Mouse (Mus musculus) limb, embryonic 15.5 days (tissue): ENCODE data around the gene Gm17949. TPM values are rescaled to one million over a fixed set of nuclear protein-coding genes. Genes with fewer than 3 reads are reported as not detected.
"Not testable (repeated sequence)": the region's sequence is repeated elsewhere in the genome, so short reads cannot be mapped to it uniquely, and the experiment has no call there.

Experiments
- ATAC-seq: fragments of 200-750 bp; cut with Nextera tagmentation; 2 replicates; pipeline ENCODE4 v1.8.0; 2017; ENCODE audit warnings: low read depth, moderate TSS enrichment; ENCODE audit not compliant: insufficient number of reproducible peaks, low FRiP score, low TSS enrichment
- H3K27ac ChIP-seq: fragments of 300-500 bp; sonication (generic); 2 replicates; pipeline ENCODE4 v1.5.1; 2015; ENCODE audit warnings: moderate library complexity, mild to moderate bottlenecking, inconsistent platforms
- H3K27me3 ChIP-seq: fragments of 300-500 bp; sonication (generic); 2 replicates; pipeline ENCODE4 v1.6.1; 2015; ENCODE audit warnings: inconsistent platforms
- H3K36me3 ChIP-seq: fragments of 300-500 bp; sonication (generic); 2 replicates; pipeline ENCODE4 v1.6.1; 2015; ENCODE audit warnings: inconsistent platforms
- H3K4me1 ChIP-seq: fragments of 300-500 bp; sonication (generic); 2 replicates; pipeline ENCODE4 v1.6.1; 2015; ENCODE audit warnings: inconsistent platforms
- H3K4me2 ChIP-seq: fragments of 300-500 bp; sonication (generic); 2 replicates; pipeline ENCODE4 v1.6.1; 2015; ENCODE audit warnings: mild to moderate bottlenecking, inconsistent platforms
- H3K4me3 ChIP-seq: fragments of 300-500 bp; sonication (generic); 2 replicates; pipeline ENCODE4 v1.5.1; 2015; ENCODE audit warnings: mild to moderate bottlenecking, inconsistent platforms
- H3K9ac ChIP-seq: fragments of 300-500 bp; sonication (generic); 2 replicates; pipeline ENCODE4 v1.6.1; 2015; ENCODE audit warnings: inconsistent platforms
- H3K9me3 ChIP-seq: fragments of 300-500 bp; sonication (generic); 2 replicates; pipeline ENCODE4 v1.6.1; 2016; ENCODE audit warnings: inconsistent platforms
- WGBS: fragments of 180-500 bp; shearing (Covaris S2); methylation state at CpG from one replicate; pipeline ENCODE4 v1.1.7; 2015; 5-methylcytosine and 5-hydroxymethylcytosine counted together
- polyA plus RNA-seq: library from polyadenylated mRNA; unstranded; fragments of >200 nt; fragmentation: Nextera tagmentation; extraction: Ambion mirVana; gene quantifications from 2 replicates; pipeline ENCODE4 v1.2.1, GENCODE M21; 2015

Gm17949 gene
- polyA plus RNA-seq, 1 experiment from 2014 or later: 0.37 TPM

DNA sequence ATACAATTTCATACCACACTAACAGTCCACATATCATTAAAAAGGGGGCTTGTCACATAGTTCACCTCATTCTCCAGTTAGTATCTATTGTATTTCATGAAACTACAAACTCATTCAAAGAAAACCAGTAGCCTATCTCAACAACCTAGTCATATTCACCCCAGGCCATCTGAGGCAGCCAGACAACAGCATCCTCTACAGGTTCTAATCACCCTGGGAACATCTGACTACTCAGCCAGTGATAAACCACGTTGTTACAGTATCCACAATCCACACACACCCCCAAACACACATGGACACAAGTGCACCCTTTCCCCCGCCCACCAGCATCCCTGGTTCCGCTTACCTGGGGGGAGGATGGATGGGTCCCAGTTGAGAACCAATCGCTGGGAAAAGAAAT is 16.2 kb downstream of the Gm17949 start:
- 89% methylated on average over 4 of the region's 4 CpGs for WGBS
- ATAC-seq: no peak

DNA sequence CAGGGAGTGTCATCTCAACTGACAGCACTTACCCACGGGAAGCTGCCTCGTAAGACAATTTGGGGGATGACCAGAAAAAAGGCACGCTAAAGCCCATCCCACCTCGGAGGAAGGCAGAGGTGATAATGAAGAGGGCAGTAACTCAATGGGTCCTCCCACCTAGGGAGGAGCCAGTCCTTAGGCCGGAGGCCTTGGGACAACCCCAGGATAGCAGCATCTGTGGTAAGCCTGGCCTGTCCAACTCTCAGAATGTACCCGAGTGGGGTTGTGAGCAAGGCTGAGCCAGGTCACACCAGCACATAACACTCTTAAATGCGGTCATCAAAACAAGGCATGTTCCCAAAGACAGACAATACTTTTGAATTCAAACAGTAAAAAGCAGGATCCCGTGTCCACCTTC is 18.4 kb downstream of the Gm17949 start:
- Histone ChIP-seq H3K4me1 (peaks cover 16% of the 10 kb centered on the region), H3K9ac (peak overlapping the region; percentile 100; the same call in 1 of the 2 replicates), H3K36me3 (peaks cover 42% of the 10 kb centered on the region), H3K27ac (no peak overlapping the region), H3K4me3 (peak overlapping the region; percentile 96), H3K27me3 (no peaks in the 10 kb centered on the region), H3K9me3 (no peaks in the 10 kb centered on the region), H3K4me2 (peak overlapping the region; percentile 74)
- ATAC-seq: no peak
- WGBS: 37% methylated on average over 8 of the region's 8 CpGs

More for the DNA sequence above, 16.2 kb downstream of the Gm17949 start:
- Histone ChIP-seq H3K27me3 (no peaks in the 10 kb centered on the region), H3K9me3 (no peaks in the 10 kb centered on the region), H3K36me3 (peaks cover 64% of the 10 kb centered on the region), H3K27ac (no peak overlapping the region), H3K4me1 (peaks cover 15% of the 10 kb centered on the region), H3K9ac (no peak overlapping the region), H3K4me3 (no peak overlapping the region), H3K4me2 (no peak overlapping the region)

DNA sequence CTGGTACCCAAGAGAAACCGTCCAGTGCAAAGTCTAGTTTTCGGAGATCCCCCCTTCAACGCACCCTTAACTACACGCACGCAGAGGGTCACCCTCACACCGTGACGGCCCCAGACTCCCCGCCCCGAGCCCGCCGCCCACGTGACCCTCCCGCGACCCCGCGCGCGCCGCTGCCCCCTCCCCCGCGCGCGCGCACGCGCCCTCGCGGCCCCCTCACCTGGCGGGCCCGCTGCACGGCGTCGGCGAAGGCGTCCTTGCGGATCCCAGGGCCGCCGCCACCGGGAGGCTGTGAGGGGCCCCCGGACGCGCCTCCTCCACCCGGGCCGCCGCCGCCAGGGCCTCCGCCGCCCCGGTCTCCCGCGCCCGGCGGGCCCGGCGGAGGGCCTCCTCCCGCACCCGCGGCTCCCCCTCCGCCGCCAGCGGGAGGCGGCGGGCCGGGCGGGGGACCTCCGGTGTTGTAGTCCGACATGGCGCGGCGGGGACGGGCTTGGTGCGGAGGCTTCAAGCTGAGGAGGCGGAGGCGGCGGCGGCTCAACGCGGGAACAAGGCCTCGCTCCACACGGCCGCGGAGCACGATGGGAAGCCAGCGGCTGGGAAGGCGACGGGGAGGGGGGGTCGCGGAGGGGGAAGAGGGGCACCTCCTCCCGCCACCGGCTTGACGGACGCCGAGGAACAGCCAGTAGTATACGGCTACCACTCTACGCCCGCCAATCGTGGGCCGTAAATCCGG is 19.8 kb downstream of the Gm17949 start, which contains the start of gene Khsrp:
Gene Khsrp (minus strand): TSS at position 592 of the 730 bp plus-strand sequence.
- peak within 1 kb of the TSS; percentile 96 for H3K4me3 ChIP-seq
- peak within 1 kb of the TSS; percentile 100 for H3K9ac ChIP-seq
- WGBS: under 1% methylated on average over 69 of the region's 99 CpGs
- H3K36me3 ChIP-seq: peaks cover 28% of the 10 kb centered on the region
- no peaks in the 10 kb centered on the region for H3K9me3 ChIP-seq
- peak within 1 kb of the TSS; percentile 74 for H3K4me2 ChIP-seq
- H3K4me1 ChIP-seq: peaks cover 16% of the 10 kb centered on the region
- peak within 1 kb of the TSS; percentile 93 for H3K27ac ChIP-seq
- H3K27me3 ChIP-seq: no peaks in the 10 kb centered on the region
- no peak for ATAC-seq

DNA sequence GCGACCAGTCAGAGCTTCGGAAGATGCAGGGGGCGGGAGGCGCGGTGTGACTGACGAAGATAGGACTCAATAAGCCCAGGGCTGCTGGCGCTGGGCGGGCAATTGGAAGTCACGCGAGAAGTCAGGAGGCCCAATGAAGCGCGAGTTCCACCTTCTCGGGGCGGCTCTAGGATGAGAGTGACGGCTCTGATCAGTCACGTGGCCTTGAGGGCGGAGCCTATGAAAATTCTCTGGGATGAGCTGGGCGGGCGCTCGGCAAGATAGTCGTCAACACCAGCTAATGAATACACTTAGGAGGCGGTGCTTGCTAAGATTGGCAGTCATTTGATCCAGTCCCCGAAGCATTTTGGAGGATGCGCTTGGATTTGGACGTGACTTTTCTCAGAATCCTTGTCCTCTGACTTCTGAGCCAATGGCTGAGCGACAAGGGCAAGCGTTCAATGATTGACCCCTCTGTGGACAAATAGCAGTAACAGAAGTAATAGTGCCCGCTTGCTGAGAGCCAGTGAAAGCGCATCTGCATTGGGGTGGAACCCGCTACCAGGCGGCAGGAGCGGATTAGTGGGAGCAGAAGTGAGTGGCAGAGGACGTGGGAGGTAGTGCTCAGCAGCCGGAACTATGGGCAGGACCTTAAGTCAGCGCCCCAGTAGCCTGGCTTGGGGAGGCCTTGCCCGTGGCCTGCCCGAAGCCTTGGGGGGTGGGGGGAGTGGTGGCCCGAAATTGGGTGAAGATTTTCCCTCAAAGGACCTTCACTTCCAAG is 20.6 kb downstream of the Gm17949 start:
- Histone ChIP-seq H3K4me1 (peaks cover 16% of the 10 kb centered on the region), H3K9ac (peak overlapping the region; percentile 35; the same call in 1 of the 2 replicates), H3K4me2 (peak overlapping the region; percentile 74), H3K4me3 (peak overlapping the region; percentile 96), H3K27ac (peak overlapping the region; percentile 93), H3K9me3 (no peaks in the 10 kb centered on the region), H3K27me3 (no peaks in the 10 kb centered on the region), H3K36me3 (peaks cover 20% of the 10 kb centered on the region)
- WGBS: 2% methylated on average over 38 of the region's 38 CpGs
- ATAC-seq: peak; percentile 99

DNA sequence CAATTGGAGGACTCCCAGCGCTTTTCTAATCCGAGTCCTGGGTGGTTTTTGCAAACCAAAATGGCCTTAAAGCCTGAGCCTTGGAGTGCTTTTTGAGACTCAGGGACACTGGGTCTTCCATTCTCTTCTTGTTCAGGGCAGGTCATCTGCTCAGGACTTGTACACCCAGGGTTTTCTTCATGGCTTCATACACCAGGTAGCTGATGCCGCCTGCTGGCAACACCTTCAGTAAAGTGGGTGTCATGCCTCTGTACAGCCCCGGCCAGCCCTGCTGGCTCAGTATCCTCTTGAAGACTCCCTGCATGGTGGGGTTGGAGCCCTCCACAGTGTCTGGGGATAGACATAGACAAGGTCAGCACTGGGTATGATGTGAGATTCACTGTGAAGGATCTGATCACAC is 21.6 kb downstream of the Gm17949 start:
- no peak for ATAC-seq
- H3K4me2 ChIP-seq: no peak overlapping the region

DNA sequence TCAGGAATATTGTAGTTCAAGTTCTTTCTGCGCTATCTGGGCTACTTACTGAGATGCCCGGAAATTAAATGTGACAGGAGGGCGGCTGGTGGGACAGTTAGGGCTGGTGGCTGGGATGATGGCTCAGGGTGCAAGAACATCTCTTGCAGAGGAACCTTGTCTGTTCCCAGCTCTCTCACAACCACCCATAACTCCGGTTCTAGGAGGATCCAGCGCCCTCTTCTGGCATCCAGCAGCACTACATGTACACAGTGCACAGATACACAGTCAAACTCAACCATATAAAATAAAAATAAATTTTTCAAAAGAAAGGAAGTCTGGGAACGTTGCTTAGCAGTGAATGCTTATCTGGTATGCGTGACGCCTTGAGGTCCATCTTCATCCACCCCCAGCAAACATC is 27.7 kb downstream of the Gm17949 start:
- H3K4me2 ChIP-seq: no peak overlapping the region
- no peak overlapping the region for H3K4me3 ChIP-seq
- no peak overlapping the region for H3K9ac ChIP-seq
- peaks cover 8% of the 10 kb centered on the region; the same call in 1 of the 2 replicates for H3K4me1 ChIP-seq
- H3K27ac ChIP-seq: no peak overlapping the region
- H3K27me3 ChIP-seq: peaks cover 15% of the 10 kb centered on the region
- H3K9me3 ChIP-seq: 0 out of 2 replicates have a peak, but pooled peaks cover 3% of the 10 kb centered on the region
- no peaks in the 10 kb centered on the region for H3K36me3 ChIP-seq
- WGBS: 41% methylated on average over 8 of the region's 8 CpGs
- no peak for ATAC-seq

More for the DNA sequence above, 21.6 kb downstream of the Gm17949 start:
- WGBS: 90% methylated on average over 4 of the region's 4 CpGs
- peaks cover 3% of the 10 kb centered on the region; the same call in 1 of the 2 replicates for H3K27me3 ChIP-seq
- peak overlapping the region; percentile 93 for H3K27ac ChIP-seq
- H3K4me1 ChIP-seq: peaks cover 16% of the 10 kb centered on the region
- H3K36me3 ChIP-seq: peaks cover 10% of the 10 kb centered on the region
- no peak overlapping the region for H3K4me3 ChIP-seq
- H3K9me3 ChIP-seq: no peaks in the 10 kb centered on the region
- no peak overlapping the region for H3K9ac ChIP-seq

DNA sequence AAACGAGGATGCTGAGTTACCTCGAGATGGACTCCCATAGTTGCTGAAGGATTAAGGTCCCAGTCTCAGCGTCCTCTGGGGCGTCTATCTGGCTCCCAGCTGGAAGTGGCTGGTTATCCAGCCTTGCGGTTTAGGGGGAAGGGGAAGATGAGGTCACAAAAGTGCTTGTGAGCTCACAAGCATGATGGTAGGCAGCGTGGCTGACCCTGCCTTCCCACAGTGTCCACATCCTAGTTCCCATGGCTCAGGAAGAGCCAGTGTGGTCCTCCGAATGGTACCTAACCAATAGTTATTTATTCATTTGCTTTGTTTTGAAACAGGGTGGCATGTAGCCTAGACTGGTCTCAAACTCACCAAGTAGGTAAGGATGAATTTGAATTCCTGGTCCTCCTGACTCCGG is 30.3 kb downstream of the Gm17949 start, which contains the start of gene Slc25a41:
Gene Slc25a41 (minus strand): TSS at position 101 of the 400 bp plus-strand sequence.
- no peak within 1 kb of the TSS for H3K27ac ChIP-seq
- 68% methylated on average over 8 of the region's 8 CpGs for WGBS
- H3K4me2 ChIP-seq: no peak within 1 kb of the TSS

DNA sequence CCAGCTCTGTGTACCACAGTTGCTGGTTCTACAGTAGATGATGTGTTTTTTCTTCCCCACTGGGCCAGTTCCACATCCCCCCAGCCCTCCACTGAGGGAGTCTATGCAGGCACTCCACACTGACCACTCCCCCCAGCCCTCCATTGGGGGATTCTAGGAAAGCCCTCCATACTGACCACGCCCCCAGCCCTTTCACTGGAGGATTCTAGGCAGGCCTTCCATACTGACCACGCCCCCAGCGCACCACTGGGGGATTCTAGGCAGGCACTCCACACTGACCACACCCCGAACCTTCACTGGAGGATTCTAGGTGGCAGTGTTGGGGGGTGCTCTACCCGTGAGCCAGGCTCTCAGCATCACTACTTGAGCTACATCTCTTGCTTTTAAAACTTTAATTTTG is 36.1 kb downstream of the Gm17949 start:
- ATAC-seq: 0 out of 2 replicates have a peak, but pooled peaks have one; percentile 45
- no peak overlapping the region for H3K4me2 ChIP-seq
- H3K4me3 ChIP-seq: no peak overlapping the region
- peaks cover 2% of the 10 kb centered on the region; the same call in 1 of the 2 replicates for H3K36me3 ChIP-seq
- H3K4me1 ChIP-seq: no peaks in the 10 kb centered on the region
- H3K27ac ChIP-seq: no peak overlapping the region
- no peaks in the 10 kb centered on the region for H3K9me3 ChIP-seq
- H3K27me3 ChIP-seq: no peaks in the 10 kb centered on the region
- 31% methylated on average over 5 of the region's 5 CpGs for WGBS
- H3K9ac ChIP-seq: no peak overlapping the region

More for the DNA sequence above, 30.3 kb downstream of the Gm17949 start, which contains the start of gene Slc25a41:
- Histone ChIP-seq H3K36me3 (no peaks in the 10 kb centered on the region), H3K9me3 (0 out of 2 replicates have a peak, but pooled peaks cover 3% of the 10 kb centered on the region), H3K27me3 (peaks cover 15% of the 10 kb centered on the region), H3K4me3 (no peak within 1 kb of the TSS), H3K9ac (no peak within 1 kb of the TSS), H3K4me1 (peaks cover 8% of the 10 kb centered on the region; the same call in 1 of the 2 replicates)
- ATAC-seq: no peak

DNA sequence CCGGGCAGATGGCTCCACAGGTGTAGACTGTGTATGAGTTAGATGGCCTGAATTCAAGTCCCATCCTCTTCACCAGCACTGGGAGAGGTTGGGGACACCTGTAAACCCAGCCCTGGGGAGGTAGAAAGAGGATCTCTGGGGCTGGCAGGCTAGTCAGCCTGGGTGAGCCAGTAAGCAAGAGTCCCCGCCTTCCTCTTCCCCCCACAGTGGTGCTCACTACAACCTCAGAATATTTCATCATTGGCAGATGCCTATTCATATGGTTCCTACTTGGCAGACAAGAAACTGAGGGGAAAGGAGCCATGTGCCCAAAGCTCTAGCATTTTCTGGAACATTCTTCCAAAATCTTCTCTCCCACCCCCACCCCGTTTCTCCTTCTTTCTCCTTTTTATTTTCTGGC is 37.5 kb downstream of the Gm17949 start:
- Histone ChIP-seq H3K27ac (no peak overlapping the region), H3K4me3 (no peak overlapping the region), H3K4me1 (no peaks in the 10 kb centered on the region), H3K4me2 (no peak overlapping the region), H3K27me3 (no peaks in the 10 kb centered on the region), H3K9ac (no peak overlapping the region), H3K36me3 (peaks cover 12% of the 10 kb centered on the region; the same call in 1 of the 2 replicates), H3K9me3 (no peaks in the 10 kb centered on the region)
- WGBS: 97% methylated on average over 3 of the region's 3 CpGs
- no peak for ATAC-seq

DNA sequence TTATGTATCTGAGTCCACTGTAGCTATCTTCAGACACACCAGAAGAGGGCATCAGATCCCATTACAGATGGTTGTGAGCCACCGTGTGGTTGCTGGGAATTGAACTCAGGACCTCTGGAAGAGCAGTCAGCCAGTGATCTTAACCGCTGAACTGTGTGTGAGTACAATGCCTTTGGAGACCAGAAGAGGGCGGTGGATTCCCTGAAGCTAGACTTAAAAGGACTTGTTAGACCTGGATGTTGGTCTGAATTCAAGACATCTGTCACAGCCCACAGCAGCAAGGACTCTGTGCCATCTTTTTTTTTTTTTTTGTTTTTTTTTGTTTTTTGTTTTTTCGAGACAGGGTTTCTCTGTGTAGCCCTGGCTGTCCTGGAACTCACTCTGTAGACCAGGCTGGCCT is 40.4 kb downstream of the Gm17949 start:
- H3K36me3 ChIP-seq: peaks cover 22% of the 10 kb centered on the region; the same call in 1 of the 2 replicates
- H3K27me3 ChIP-seq, H3K4me3 ChIP-seq, H3K9me3 ChIP-seq, H3K4me2 ChIP-seq, H3K4me1 ChIP-seq, H3K27ac ChIP-seq, H3K9ac ChIP-seq, ATAC-seq: not testable (repeated sequence)
- WGBS: 78% methylated on average over 4 of the region's 4 CpGs

DNA sequence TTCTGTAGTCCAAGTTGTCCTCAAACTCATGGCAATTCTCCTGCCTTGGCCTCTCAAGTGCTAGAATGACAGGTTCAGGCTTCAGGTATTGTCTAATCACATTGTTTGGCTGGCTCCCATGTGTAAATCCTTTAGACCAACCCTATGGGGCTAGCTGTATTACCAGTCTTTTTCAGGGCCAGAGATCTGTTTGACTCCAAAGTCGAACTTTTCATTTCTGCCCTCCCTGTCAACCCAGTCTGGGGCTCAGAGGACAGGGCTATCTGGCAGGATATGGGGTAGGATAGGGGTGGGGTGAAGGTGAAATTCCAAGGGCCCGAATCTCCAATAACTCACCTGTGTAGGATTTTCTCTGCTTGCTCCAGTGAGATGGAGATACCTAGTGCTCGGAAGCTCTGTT is 45.0 kb downstream of the Gm17949 start:
- Histone ChIP-seq H3K4me3 (no peak overlapping the region), H3K4me2 (no peak overlapping the region), H3K9ac (no peak overlapping the region), H3K27ac (no peak overlapping the region), H3K36me3 (peaks cover 22% of the 10 kb centered on the region; the same call in 1 of the 2 replicates), H3K4me1 (peaks cover 20% of the 10 kb centered on the region), H3K27me3 (peaks cover 14% of the 10 kb centered on the region), H3K9me3 (no peaks in the 10 kb centered on the region)
- WGBS: 73% methylated on average over 3 of the region's 3 CpGs
- ATAC-seq: no peak
